Mouse (Mus musculus): Measurements from ENCODE around the gene S100a3.

The S100a3 gene

DNA sequence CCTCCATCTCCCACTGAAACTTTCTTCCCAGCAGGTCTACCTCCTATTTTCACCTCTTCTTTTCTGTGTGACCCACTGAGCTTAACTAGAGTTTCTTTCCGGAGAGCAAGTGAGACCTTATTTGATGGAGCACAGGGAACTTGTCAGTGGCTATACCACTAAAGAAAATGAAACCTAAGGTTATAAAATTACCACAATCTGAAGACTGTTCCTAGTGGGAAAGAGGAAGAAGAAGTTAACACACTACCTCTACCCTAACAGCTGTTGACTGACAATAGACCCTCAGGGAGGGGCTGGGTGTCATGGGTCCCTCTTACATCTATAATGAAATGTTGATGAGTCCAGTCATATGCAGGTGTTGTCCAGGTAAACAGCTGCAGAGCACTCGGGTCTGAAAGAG is 71.6 kb downstream of the S100a3 start:
- DNase-seq: no peak

DNA sequence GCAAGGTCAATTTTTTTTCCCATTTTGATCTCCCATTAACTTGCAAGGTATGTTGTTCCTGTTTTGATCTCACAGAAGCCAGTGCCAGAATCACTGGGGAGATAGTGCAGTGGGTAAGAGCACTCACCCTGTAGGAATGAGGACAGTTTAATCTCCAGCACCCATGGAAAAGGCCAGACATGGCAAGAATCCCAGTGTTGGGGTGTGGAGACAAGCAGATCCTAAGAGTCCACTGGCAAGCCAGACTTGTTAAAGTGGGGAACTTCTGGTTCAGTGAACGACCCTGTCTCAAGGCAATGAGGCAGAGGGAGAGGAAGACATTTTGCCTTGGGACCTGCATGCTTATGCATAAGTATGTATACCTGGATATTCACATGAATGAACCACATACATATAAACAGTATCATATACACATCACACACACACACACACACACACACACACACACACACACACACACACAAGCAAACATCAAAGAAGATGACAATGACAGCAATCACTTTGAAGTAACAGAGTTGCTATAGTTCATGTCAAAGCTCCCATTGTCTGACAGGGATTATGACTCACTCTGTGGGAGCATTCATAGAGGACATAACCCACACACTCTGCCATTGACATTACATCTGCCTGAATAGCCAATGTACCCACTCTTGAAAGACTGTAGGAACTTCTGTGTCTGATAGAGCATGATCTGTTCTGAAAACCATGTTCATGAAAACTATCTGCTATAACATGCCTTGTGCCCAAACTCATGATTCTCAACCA is 78.3 kb downstream of the S100a3 start:
- DNase-seq: no peak

DNA sequence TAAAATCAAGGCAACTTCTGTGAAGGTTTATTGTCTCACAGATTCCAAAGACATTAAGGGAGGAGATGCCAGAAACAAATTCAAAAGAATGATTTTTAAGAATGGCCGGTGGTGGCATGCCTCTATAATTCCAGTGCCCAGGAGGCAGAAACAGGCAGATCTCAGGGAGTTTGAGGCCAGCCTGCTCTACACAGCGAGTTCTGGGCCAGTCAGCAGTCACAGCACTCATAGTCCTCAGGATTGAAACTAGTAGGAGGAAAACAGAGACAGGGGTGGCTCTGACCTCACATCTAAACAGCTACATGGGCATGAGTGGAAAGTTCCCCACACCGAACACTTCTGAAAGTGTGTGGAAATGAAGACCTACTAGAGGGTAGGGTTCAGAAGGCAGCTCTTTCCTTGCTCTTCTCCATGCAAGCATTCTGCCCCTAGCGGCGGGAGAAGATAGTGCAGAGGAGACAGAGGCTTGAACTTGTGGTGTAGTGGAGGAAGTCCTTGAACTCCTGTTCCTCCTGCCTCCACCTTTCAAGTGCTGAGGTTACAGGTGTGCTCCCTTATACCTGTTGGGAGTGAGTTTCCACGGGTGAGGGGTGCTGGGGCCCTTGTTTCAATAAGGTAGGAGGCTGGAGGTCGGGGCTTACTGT is 79.3 kb downstream of the S100a3 start:
- DNase-seq: no peak

- no peak for DNase-seq
These were observed 80.6 kb downstream of the S100a3 start for GRCm38 (mm10) chr3:90640981-90641380.

DNA sequence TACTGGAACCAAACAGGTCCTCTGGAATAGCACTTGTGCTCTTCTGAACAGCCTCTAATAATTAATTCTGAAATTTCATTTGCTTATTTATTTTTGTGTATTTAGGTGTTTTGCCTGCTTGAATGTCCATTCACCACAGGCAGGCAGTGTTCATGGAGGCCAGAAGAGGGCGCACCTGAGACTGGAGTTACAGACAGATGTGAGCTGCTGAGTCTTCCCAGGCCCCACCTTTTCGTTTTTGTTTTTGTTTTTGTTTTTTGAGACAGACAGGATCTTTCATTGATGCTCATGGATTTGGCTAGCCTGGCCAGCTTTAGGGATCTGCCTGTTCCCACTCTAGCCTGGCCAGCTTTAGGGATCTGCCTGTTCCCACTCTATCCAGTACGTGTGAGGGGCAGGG is 83.8 kb downstream of the S100a3 start:
- no peak for DNase-seq

GRCm38 (mm10) chr3:90647291-90647690 is 86.9 kb downstream of the S100a3 start:
- DNase-seq: no peak

GRCm38 (mm10) chr3:90648981-90649380 is 88.6 kb downstream of the S100a3 start:
- no peak for DNase-seq

DNA sequence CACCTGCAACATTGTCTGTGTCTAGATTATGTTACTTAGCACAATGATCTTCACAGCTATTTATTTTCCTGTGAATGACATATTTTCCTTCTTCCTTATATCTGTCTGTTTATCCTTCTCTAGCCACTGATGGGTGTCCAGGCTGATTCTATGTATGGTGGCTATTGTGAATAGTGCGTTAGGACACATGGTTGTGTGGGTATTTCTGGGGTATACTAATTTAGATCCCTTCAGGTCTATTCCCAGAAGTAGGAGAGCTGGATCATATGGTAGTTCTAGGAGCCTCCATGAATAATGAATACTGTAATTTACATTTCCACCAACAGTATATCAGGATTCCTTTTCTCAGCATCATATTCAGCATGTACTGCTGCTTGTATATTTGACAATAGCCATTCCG is 89.5 kb downstream of the S100a3 start:
- no peak for DNase-seq
